Mouse (Mus musculus): ENCODE results near the gene Tmem80. TPM values are rescaled to one million over a fixed set of nuclear protein-coding genes. Genes with fewer than 3 reads are reported as not detected.

The Tmem80 gene
- total and polyA plus RNA-seq, 2 experiments from 2014 or later = 36.4 to 42.0 TPM

- 73% methylated on average over 4 of the region's 4 CpGs for WGBS
- H3K4me2 ChIP-seq (ENCODE audit: low read depth, low read length) = no peak overlapping the region
- no peaks in the 10 kb centered on the region for H3K4me1 ChIP-seq (ENCODE audit: insufficient read depth, low read length)
- no peaks in the 10 kb centered on the region for H3K9me3 ChIP-seq (ENCODE audit: low read length)
- no peak overlapping the region for H3K4me3 ChIP-seq (ENCODE audit: low read length)
- H3K27ac ChIP-seq = no peak overlapping the region
- ATAC-seq (no peak), DNase-seq (ENCODE audit: low spot score) (no peak)
- no peak for TF ChIP-seq CTCF (IDR thresholded peaks at IDR 0.05; ENCODE audit: low read depth)
- no peaks in the 10 kb centered on the region for H3K27me3 ChIP-seq (ENCODE audit: insufficient read depth, low read length)
- no peaks in the 10 kb centered on the region for H3K36me3 ChIP-seq (ENCODE audit: insufficient read depth, low read length)
- H3K9ac ChIP-seq (replicated peaks; ENCODE audit: low read length) = no peak overlapping the region
Observed at GRCm38 (mm10) chr7:141381068-141381835, 53.7 kb downstream of the Tmem80 start.

Other genes with a start within 250 kb of the Tmem80 start
- gene Pkp3, start 249.5 kb upstream of the Tmem80 start, total RNA-seq (2014; rRNA removed) = 0.58 TPM in 1 of 2 replicates, not detected in the other
- gene Pkp3, start 249.5 kb upstream of the Tmem80 start, polyA plus RNA-seq (2015; fragmentation: Nextera tagmentation; extraction: Ambion mirVana) = 0.29 TPM in 1 of 2 replicates, not detected in the other
- gene Sigirr, start 227.2 kb upstream of the Tmem80 start, total RNA-seq (2014; rRNA removed) = 1.2 and 19.5 TPM in 2 replicates
- gene Sigirr, start 227.2 kb upstream of the Tmem80 start, polyA plus RNA-seq (2015; fragmentation: Nextera tagmentation; extraction: Ambion mirVana) = 2.4 and 2.6 TPM in 2 replicates
- 0.25 and 2.1 TPM in 2 replicates for gene Ano9, start 209.9 kb upstream of the Tmem80 start, total RNA-seq (2014; rRNA removed)
- gene Ano9, start 209.9 kb upstream of the Tmem80 start, polyA plus RNA-seq (2015; fragmentation: Nextera tagmentation; extraction: Ambion mirVana) = 0.45 and 0.66 TPM in 2 replicates
- 13.6 and 25.6 TPM in 2 replicates for gene Ptdss2, start 205.4 kb upstream of the Tmem80 start, total RNA-seq (2014; rRNA removed)
- 96.1 and 96.8 TPM in 2 replicates for gene Ptdss2, start 205.4 kb upstream of the Tmem80 start, polyA plus RNA-seq (2015; fragmentation: Nextera tagmentation; extraction: Ambion mirVana)
- gene Rnh1, start 154.9 kb upstream of the Tmem80 start, total RNA-seq (2014; rRNA removed) = 65.2 and 74.3 TPM in 2 replicates
- gene Rnh1, start 154.9 kb upstream of the Tmem80 start, polyA plus RNA-seq (2015; fragmentation: Nextera tagmentation; extraction: Ambion mirVana) = 55.3 and 55.7 TPM in 2 replicates
- gene Hras, start 133.7 kb upstream of the Tmem80 start, total RNA-seq (2014; rRNA removed) = 115 and 120 TPM in 2 replicates
- gene Hras, start 133.7 kb upstream of the Tmem80 start, polyA plus RNA-seq (2015; fragmentation: Nextera tagmentation; extraction: Ambion mirVana) = 189 and 204 TPM in 2 replicates
- gene Lrrc56, start 133.6 kb upstream of the Tmem80 start, total RNA-seq (2014; rRNA removed) = 9.5 and 19.7 TPM in 2 replicates
- 5.7 and 7.2 TPM in 2 replicates for gene Lrrc56, start 133.6 kb upstream of the Tmem80 start, polyA plus RNA-seq (2015; fragmentation: Nextera tagmentation; extraction: Ambion mirVana)
- 0.14 TPM in 1 of 2 replicates, not detected in the other for gene Lmntd2, start 113.7 kb upstream of the Tmem80 start, total RNA-seq (2014; rRNA removed)
- 0.29 and 0.40 TPM in 2 replicates for gene Lmntd2, start 113.7 kb upstream of the Tmem80 start, polyA plus RNA-seq (2015; fragmentation: Nextera tagmentation; extraction: Ambion mirVana)
- 24.5 and 35.7 TPM in 2 replicates for gene Rassf7, start 111.9 kb upstream of the Tmem80 start, total RNA-seq (2014; rRNA removed)
- 19.6 and 23.3 TPM in 2 replicates for gene Rassf7, start 111.9 kb upstream of the Tmem80 start, polyA plus RNA-seq (2015; fragmentation: Nextera tagmentation; extraction: Ambion mirVana)
- gene Phrf1, start 99.0 kb upstream of the Tmem80 start, total RNA-seq (2014; rRNA removed) = 52.2 and 56.4 TPM in 2 replicates
- 35.6 and 38.0 TPM in 2 replicates for gene Phrf1, start 99.0 kb upstream of the Tmem80 start, polyA plus RNA-seq (2015; fragmentation: Nextera tagmentation; extraction: Ambion mirVana)
- gene Irf7, start 61.3 kb upstream of the Tmem80 start, total RNA-seq (2014; rRNA removed) = 3.9 and 7.0 TPM in 2 replicates
- 3.3 and 5.5 TPM in 2 replicates for gene Irf7, start 61.3 kb upstream of the Tmem80 start, polyA plus RNA-seq (2015; fragmentation: Nextera tagmentation; extraction: Ambion mirVana)
- gene Cdhr5, start 51.0 kb upstream of the Tmem80 start, total RNA-seq (2014; rRNA removed) = not detected in 2 replicates
- 0.23 TPM in 1 of 2 replicates, not detected in the other for gene Cdhr5, start 51.0 kb upstream of the Tmem80 start, polyA plus RNA-seq (2015; fragmentation: Nextera tagmentation; extraction: Ambion mirVana)
- gene Sct, start 48.6 kb upstream of the Tmem80 start, total RNA-seq (2014; rRNA removed) = 3.7 TPM in 1 of 2 replicates, not detected in the other
- gene Sct, start 48.6 kb upstream of the Tmem80 start, polyA plus RNA-seq (2015; fragmentation: Nextera tagmentation; extraction: Ambion mirVana) = 7.6 and 9.9 TPM in 2 replicates
- gene Drd4, start 35.7 kb upstream of the Tmem80 start, total RNA-seq (2014; rRNA removed) = 0.54 and 0.94 TPM in 2 replicates
- 0.73 and 0.79 TPM in 2 replicates for gene Drd4, start 35.7 kb upstream of the Tmem80 start, polyA plus RNA-seq (2015; fragmentation: Nextera tagmentation; extraction: Ambion mirVana)
- 218 and 220 TPM in 2 replicates for gene Deaf1, start within 50 bp of the Tmem80 start, total RNA-seq (2014; rRNA removed)
- 200 and 237 TPM in 2 replicates for gene Deaf1, start within 50 bp of the Tmem80 start, polyA plus RNA-seq (2015; fragmentation: Nextera tagmentation; extraction: Ambion mirVana)
- gene Eps8l2, start 11.1 kb downstream of the Tmem80 start, total RNA-seq (2014; rRNA removed) = 1.6 and 3.9 TPM in 2 replicates
- gene Eps8l2, start 11.1 kb downstream of the Tmem80 start, polyA plus RNA-seq (2015; fragmentation: Nextera tagmentation; extraction: Ambion mirVana) = 1.5 and 2.4 TPM in 2 replicates
- 156 and 200 TPM in 2 replicates for gene Taldo1, start 64.5 kb downstream of the Tmem80 start, total RNA-seq (2014; rRNA removed)
- 252 and 258 TPM in 2 replicates for gene Taldo1, start 64.5 kb downstream of the Tmem80 start, polyA plus RNA-seq (2015; fragmentation: Nextera tagmentation; extraction: Ambion mirVana)
- 61.2 and 74.4 TPM in 2 replicates for gene Gatd1, start 86.4 kb downstream of the Tmem80 start, total RNA-seq (2014; rRNA removed)
- gene Gatd1, start 86.4 kb downstream of the Tmem80 start, polyA plus RNA-seq (2015; fragmentation: Nextera tagmentation; extraction: Ambion mirVana) = 46.9 and 49.4 TPM in 2 replicates
- gene Cend1, start 101.8 kb downstream of the Tmem80 start, total RNA-seq (2014; rRNA removed) = 208 and 246 TPM in 2 replicates
- 219 and 255 TPM in 2 replicates for gene Cend1, start 101.8 kb downstream of the Tmem80 start, polyA plus RNA-seq (2015; fragmentation: Nextera tagmentation; extraction: Ambion mirVana)
- gene Slc25a22, start 110.2 kb downstream of the Tmem80 start, total RNA-seq (2014; rRNA removed) = 126 and 138 TPM in 2 replicates
- 79.9 and 87.3 TPM in 2 replicates for gene Slc25a22, start 110.2 kb downstream of the Tmem80 start, polyA plus RNA-seq (2015; fragmentation: Nextera tagmentation; extraction: Ambion mirVana)
- gene Pidd1, start 116.3 kb downstream of the Tmem80 start, total RNA-seq (2014; rRNA removed) = 3.6 and 4.6 TPM in 2 replicates
- gene Pidd1, start 116.3 kb downstream of the Tmem80 start, polyA plus RNA-seq (2015; fragmentation: Nextera tagmentation; extraction: Ambion mirVana) = 2.4 and 2.5 TPM in 2 replicates
- 179 and 249 TPM in 2 replicates for gene Rplp2, start 119.6 kb downstream of the Tmem80 start, total RNA-seq (2014; rRNA removed)
- 839 and 863 TPM in 2 replicates for gene Rplp2, start 119.6 kb downstream of the Tmem80 start, polyA plus RNA-seq (2015; fragmentation: Nextera tagmentation; extraction: Ambion mirVana)
- 8.5 and 10.0 TPM in 2 replicates for gene Pnpla2, start 127.5 kb downstream of the Tmem80 start, total RNA-seq (2014; rRNA removed)
- gene Pnpla2, start 127.5 kb downstream of the Tmem80 start, polyA plus RNA-seq (2015; fragmentation: Nextera tagmentation; extraction: Ambion mirVana) = 20.0 and 22.4 TPM in 2 replicates
- gene Cracr2b, start 133.4 kb downstream of the Tmem80 start, total RNA-seq (2014; rRNA removed) = 2.1 and 5.0 TPM in 2 replicates
- gene Cracr2b, start 133.4 kb downstream of the Tmem80 start, polyA plus RNA-seq (2015; fragmentation: Nextera tagmentation; extraction: Ambion mirVana) = 6.7 and 9.1 TPM in 2 replicates
- gene Cd151, start 139.7 kb downstream of the Tmem80 start, total RNA-seq (2014; rRNA removed) = 62.6 and 79.4 TPM in 2 replicates
- 16.1 and 18.5 TPM in 2 replicates for gene Cd151, start 139.7 kb downstream of the Tmem80 start, polyA plus RNA-seq (2015; fragmentation: Nextera tagmentation; extraction: Ambion mirVana)
- 25.5 and 46.1 TPM in 2 replicates for gene Polr2l, start 147.4 kb downstream of the Tmem80 start, total RNA-seq (2014; rRNA removed)
- gene Polr2l, start 147.4 kb downstream of the Tmem80 start, polyA plus RNA-seq (2015; fragmentation: Nextera tagmentation; extraction: Ambion mirVana) = 75.9 and 81.6 TPM in 2 replicates
- 101 and 119 TPM in 2 replicates for gene Tspan4, start 147.5 kb downstream of the Tmem80 start, total RNA-seq (2014; rRNA removed)
- gene Tspan4, start 147.5 kb downstream of the Tmem80 start, polyA plus RNA-seq (2015; fragmentation: Nextera tagmentation; extraction: Ambion mirVana) = 78.2 and 83.9 TPM in 2 replicates
- 34.2 and 55.2 TPM in 2 replicates for gene Chid1, start 212.1 kb downstream of the Tmem80 start, total RNA-seq (2014; rRNA removed)
- 47.8 and 48.3 TPM in 2 replicates for gene Chid1, start 212.1 kb downstream of the Tmem80 start, polyA plus RNA-seq (2015; fragmentation: Nextera tagmentation; extraction: Ambion mirVana)
- 209 and 214 TPM in 2 replicates for gene Ap2a2, start 234.4 kb downstream of the Tmem80 start, total RNA-seq (2014; rRNA removed)
- 110 and 115 TPM in 2 replicates for gene Ap2a2, start 234.4 kb downstream of the Tmem80 start, polyA plus RNA-seq (2015; fragmentation: Nextera tagmentation; extraction: Ambion mirVana)